Mouse (Mus musculus) neural tube, embryonic 12.5 days (tissue): ENCODE data around the gene Spsb3. TPM values are rescaled to one million over a fixed set of nuclear protein-coding genes. Genes with fewer than 3 reads are reported as not detected.
A peak's percentile ranks its signal among the peaks of the same experiment; 100 is the strongest.

Experiments
- ATAC-seq: fragments of 200-750 bp; cut with Nextera tagmentation; 2 replicates; pipeline ENCODE4 v1.8.0; 2017; ENCODE audit warnings: low read depth, mild to moderate bottlenecking, moderate TSS enrichment, moderate library complexity; ENCODE audit not compliant: low FRiP score
- H3K27ac ChIP-seq: fragments of 300-500 bp; sonication (generic); 2 replicates; pipeline ENCODE4 v1.5.1; 2016
- H3K27me3 ChIP-seq: fragments of 300-500 bp; sonication (generic); replicated peaks from 2 replicates; pipeline ENCODE4 v1.6.1; 2016; ENCODE audit warnings: mild to moderate bottlenecking
- H3K36me3 ChIP-seq: fragments of 300-500 bp; sonication (generic); 2 replicates; pipeline ENCODE4 v1.6.1; 2016; ENCODE audit warnings: mild to moderate bottlenecking
- H3K4me1 ChIP-seq: fragments of 300-500 bp; sonication (generic); 2 replicates; pipeline ENCODE4 v1.6.1; 2016
- H3K4me2 ChIP-seq: fragments of 300-500 bp; sonication (generic); replicated peaks from 2 replicates; pipeline ENCODE4 v1.6.1; 2016; ENCODE audit warnings: mild to moderate bottlenecking
- H3K4me3 ChIP-seq: fragments of 300-500 bp; sonication (generic); 2 replicates; pipeline ENCODE4 v1.5.1; 2016
- H3K9ac ChIP-seq: fragments of 300-500 bp; sonication (generic); 2 replicates; pipeline ENCODE4 v1.6.1; 2016; ENCODE audit warnings: mild to moderate bottlenecking
- H3K9me3 ChIP-seq: fragments of 300-500 bp; sonication (generic); 2 replicates; pipeline ENCODE4 v1.6.1; 2016; ENCODE audit warnings: mild to moderate bottlenecking
- WGBS: fragments of 180-500 bp; shearing (Covaris S2); methylation state at CpG from one replicate; pipeline ENCODE4 v1.1.7; 2016; 5-methylcytosine and 5-hydroxymethylcytosine counted together
- polyA plus RNA-seq: library from polyadenylated mRNA; unstranded; fragments of >200 nt; fragmentation: Nextera tagmentation; extraction: Ambion mirVana; gene quantifications from 2 replicates; pipeline ENCODE4 v1.2.1, GENCODE M21; 2016

Gene Spsb3
- polyA plus RNA-seq: 53.1 and 57.7 TPM in 2 replicates

DNA sequence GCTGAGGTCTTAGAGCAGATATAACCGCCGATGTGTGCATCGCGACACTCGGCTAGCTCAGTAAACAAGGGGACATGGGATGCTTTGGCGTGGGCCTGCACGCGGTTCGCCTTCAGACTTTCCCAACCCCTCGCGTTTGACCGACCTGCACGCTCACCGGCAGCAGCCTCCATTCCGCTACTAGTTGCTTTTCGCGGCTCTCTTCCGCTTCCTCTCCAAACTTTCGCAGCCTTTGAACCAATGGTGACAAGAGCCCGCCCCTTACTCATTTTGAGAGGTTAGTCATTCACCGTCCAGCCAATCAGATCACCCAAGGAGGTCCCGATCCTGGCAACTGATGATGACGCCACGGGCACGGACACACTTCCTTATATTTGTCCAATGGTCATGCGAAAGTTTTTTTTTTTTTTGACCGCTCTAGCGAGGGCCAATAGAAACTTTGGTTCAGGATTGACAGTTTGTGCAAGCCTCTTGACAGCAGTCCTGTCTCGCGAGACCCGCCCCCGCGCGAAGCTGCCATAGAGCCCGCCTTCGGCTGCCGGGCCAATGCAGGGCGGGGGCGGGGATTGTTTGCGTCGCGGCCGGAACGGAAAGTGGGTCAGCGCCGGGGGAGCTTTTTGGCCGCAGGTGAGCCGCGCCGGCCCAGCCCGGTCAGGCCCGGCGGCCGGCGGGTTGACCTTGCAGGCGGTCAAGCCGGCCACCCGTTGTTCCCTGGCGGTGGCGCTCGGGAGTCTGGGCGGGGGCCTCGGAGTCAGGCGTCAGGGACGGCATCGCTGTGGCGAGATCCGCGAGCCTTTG lies at the start of gene Spsb3, which contains the start of gene Nubp2:
Gene Spsb3 (plus strand): TSS at position 510 of the 798 bp plus-strand sequence.
Gene Nubp2 (minus strand): TSS at position 216 of the 798 bp plus-strand sequence.
- H3K4me2 ChIP-seq: peak within 1 kb of the TSS; percentile 97
- peaks cover 22% of the 10 kb centered on the region for H3K4me1 ChIP-seq
- H3K4me3 ChIP-seq: peak within 1 kb of the TSS; percentile 89
- peak within 1 kb of the TSS; percentile 64 for H3K27ac ChIP-seq
- ATAC-seq: peak; percentile 95
- no peaks in the 10 kb centered on the region for H3K27me3 ChIP-seq
- H3K36me3 ChIP-seq: peaks cover 42% of the 10 kb centered on the region
- peak within 1 kb of the TSS; percentile 86 for H3K9ac ChIP-seq
- no peaks in the 10 kb centered on the region for H3K9me3 ChIP-seq
- WGBS: under 1% methylated on average over 69 of the region's 69 CpGs

- no peak within 1 kb of the TSS for H3K27ac ChIP-seq
- H3K9me3 ChIP-seq: no peaks in the 10 kb centered on the region
- no peaks in the 10 kb centered on the region for H3K4me1 ChIP-seq
- ATAC-seq: no peak
- H3K36me3 ChIP-seq: no peaks in the 10 kb centered on the region
- H3K27me3 ChIP-seq: peaks cover 3% of the 10 kb centered on the region; the same call in 1 of the 2 replicates
- H3K4me2 ChIP-seq: no peak within 1 kb of the TSS
- H3K9ac ChIP-seq: no peak within 1 kb of the TSS
- WGBS: 71% methylated on average over 8 of the region's 8 CpGs
- H3K4me3 ChIP-seq: no peak within 1 kb of the TSS
Measured at GRCm38 (mm10) chr17:24839842-24840241, 46.6 kb upstream of the Spsb3 start, which contains the start of gene Hagh. TSS of gene Hagh (plus strand) at chr17:24840143.

- 67% methylated on average over 5 of the region's 5 CpGs for WGBS
- no peaks in the 10 kb centered on the region for H3K9me3 ChIP-seq
- no peaks in the 10 kb centered on the region for H3K36me3 ChIP-seq
- H3K27ac ChIP-seq: no peak overlapping the region
- H3K9ac ChIP-seq: no peak overlapping the region
- H3K4me2 ChIP-seq: no peak overlapping the region
- no peaks in the 10 kb centered on the region for H3K4me1 ChIP-seq
- no peak for ATAC-seq
- H3K4me3 ChIP-seq: no peak overlapping the region
- H3K27me3 ChIP-seq: peaks cover 3% of the 10 kb centered on the region; the same call in 1 of the 2 replicates
Measured at GRCm38 (mm10) chr17:24840341-24840740, 46.1 kb upstream of the Spsb3 start.

GRCm38 (mm10) chr17:24841133-24841532 lies 45.3 kb upstream of the Spsb3 start:
- no peaks in the 10 kb centered on the region for H3K4me1 ChIP-seq
- H3K9ac ChIP-seq: no peak overlapping the region
- H3K36me3 ChIP-seq: no peaks in the 10 kb centered on the region
- no peak overlapping the region for H3K27ac ChIP-seq
- no peak for ATAC-seq
- H3K4me3 ChIP-seq: no peak overlapping the region
- 51% methylated on average over 4 of the region's 4 CpGs for WGBS
- peaks cover 3% of the 10 kb centered on the region; the same call in 1 of the 2 replicates for H3K27me3 ChIP-seq
- H3K9me3 ChIP-seq: no peaks in the 10 kb centered on the region
- H3K4me2 ChIP-seq: no peak overlapping the region

DNA sequence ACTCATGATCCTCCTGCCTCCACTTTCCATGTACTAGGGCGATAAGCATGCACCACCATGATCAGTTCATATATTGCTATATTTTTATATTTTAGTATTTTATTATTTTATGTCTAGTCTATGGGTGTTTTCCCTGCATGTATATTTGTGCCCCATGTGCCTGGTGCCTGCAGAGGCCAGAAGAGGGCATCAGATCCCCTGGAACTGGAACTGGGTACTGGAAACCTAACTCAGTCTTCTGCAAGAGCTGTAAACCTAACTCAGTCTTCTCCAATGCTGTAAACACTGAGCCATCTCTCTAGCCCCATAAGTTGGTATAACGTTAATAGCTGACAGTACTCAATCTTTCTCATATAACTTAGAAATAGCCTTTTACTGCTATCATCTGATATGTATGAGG lies 43.8 kb upstream of the Spsb3 start:
- WGBS: 50% methylated on average over 2 of the region's 2 CpGs
- H3K4me1 ChIP-seq: no peaks in the 10 kb centered on the region
- H3K4me3 ChIP-seq: no peak overlapping the region
- no peaks in the 10 kb centered on the region for H3K36me3 ChIP-seq
- no peak overlapping the region for H3K9ac ChIP-seq
- H3K27ac ChIP-seq: no peak overlapping the region
- no peaks in the 10 kb centered on the region for H3K9me3 ChIP-seq
- no peak for ATAC-seq
- peaks cover 3% of the 10 kb centered on the region; the same call in 1 of the 2 replicates for H3K27me3 ChIP-seq
- H3K4me2 ChIP-seq: no peak overlapping the region

DNA sequence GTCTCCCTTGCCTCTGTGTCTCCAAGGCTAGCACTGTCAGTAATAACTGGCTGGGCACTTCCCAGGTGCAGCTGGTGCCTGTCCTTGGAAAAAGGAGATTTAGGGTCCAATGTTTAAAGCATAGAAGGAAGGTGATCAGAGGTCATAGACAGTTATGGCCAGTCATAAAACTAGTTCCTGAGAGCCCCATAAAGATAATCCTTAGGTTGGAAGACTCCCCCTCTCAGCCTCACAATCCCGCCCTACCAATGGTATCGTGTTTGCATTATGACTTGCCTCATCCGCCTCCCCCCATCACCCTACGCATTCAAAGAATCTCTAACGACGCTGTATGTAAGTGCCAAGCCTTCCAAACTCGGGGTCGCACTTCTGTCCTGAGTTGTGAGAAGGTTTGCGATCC lies 41.9 kb upstream of the Spsb3 start:
- Histone ChIP-seq H3K4me2 (no peak overlapping the region), H3K4me3 (no peak overlapping the region), H3K27me3 (peaks cover 3% of the 10 kb centered on the region; the same call in 1 of the 2 replicates), H3K9ac (no peak overlapping the region), H3K4me1 (peaks cover 6% of the 10 kb centered on the region; the same call in 1 of the 2 replicates), H3K9me3 (no peaks in the 10 kb centered on the region), H3K27ac (no peak overlapping the region), H3K36me3 (no peaks in the 10 kb centered on the region)
- ATAC-seq: no peak
- WGBS: 44% methylated on average over 9 of the region's 9 CpGs

DNA sequence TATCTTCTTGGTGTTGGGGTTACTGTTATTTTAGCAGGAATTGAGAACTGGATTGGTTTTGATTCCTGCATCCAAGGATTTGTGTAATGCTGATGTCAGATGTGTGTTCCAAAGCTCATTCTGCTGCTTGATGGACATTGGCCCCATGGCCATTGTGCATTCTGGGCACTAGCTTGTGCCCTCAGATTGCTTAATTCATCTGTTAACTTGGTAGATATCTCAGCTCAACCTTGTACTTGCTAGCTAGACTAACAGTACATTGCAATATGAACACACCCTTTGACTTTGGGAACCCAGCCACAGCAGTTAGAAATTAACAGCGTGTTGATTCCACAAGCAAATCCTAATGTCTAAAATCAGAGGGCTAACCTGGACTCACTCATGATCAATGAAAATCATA lies 39.1 kb upstream of the Spsb3 start:
- peaks cover 17% of the 10 kb centered on the region; the same call in 1 of the 2 replicates for H3K4me1 ChIP-seq
- ATAC-seq: no peak

DNA sequence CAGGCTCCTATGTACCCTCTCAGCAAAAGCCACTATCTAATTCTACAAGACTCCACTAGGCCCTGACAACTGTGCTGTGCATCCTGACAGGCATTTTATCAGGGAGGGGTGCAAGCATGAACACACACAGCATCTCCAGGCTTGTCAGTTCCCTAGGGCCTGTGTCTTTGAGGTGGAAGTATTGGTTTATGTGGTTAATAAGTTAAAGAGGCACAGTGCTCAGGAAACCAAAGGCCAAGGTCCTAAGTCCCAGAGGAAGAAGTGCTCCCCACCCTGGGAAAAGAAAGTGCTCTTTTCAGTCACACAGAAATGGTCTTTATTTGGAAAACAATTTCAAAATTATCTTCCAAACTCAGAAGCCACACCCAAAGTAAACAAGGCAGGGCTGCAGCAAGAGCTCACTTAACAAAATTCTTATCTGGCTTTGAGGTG lies 37.8 kb upstream of the Spsb3 start:
- H3K4me1 ChIP-seq: peaks cover 17% of the 10 kb centered on the region; the same call in 1 of the 2 replicates
- H3K4me2 ChIP-seq: peak overlapping the region; percentile 92
- no peak overlapping the region for H3K4me3 ChIP-seq

More for the DNA sequence above, 39.1 kb upstream of the Spsb3 start:
- H3K27ac ChIP-seq: no peak overlapping the region
- no peak overlapping the region for H3K9ac ChIP-seq
- H3K27me3 ChIP-seq: peaks cover 4% of the 10 kb centered on the region; the same call in 1 of the 2 replicates
- no peaks in the 10 kb centered on the region for H3K36me3 ChIP-seq
- WGBS: 98% methylated on average over 1 of the region's 1 CpGs
- no peak overlapping the region for H3K4me2 ChIP-seq
- H3K4me3 ChIP-seq: no peak overlapping the region
- no peaks in the 10 kb centered on the region for H3K9me3 ChIP-seq

DNA sequence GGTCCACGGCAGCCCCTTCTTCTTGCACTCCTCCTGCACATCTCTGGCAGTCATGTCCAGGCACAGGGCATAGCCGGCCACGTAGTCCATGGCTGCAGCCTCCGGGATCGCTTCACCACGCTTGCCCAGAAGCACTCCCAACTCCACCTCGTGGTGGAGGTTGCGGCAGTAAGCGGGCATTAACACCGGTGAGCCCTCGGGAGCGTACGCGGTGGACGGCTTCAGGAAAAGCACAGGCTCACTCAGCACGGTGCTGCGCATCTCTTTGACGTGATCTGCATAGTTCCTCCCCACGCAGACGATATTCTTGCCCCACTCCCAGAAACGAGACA lies 36.7 kb upstream of the Spsb3 start:
- Histone ChIP-seq H3K9me3 (no peaks in the 10 kb centered on the region), H3K4me2 (peak overlapping the region; percentile 92), H3K27me3 (peaks cover 4% of the 10 kb centered on the region; the same call in 1 of the 2 replicates), H3K27ac (no peak overlapping the region), H3K36me3 (peaks cover 7% of the 10 kb centered on the region), H3K4me1 (peaks cover 17% of the 10 kb centered on the region; the same call in 1 of the 2 replicates), H3K4me3 (peak overlapping the region; percentile 78), H3K9ac (peak overlapping the region; percentile 77)
- under 1% methylated on average over 21 of the region's 21 CpGs for WGBS
- ATAC-seq: peak; percentile 73

More for the DNA sequence above, 37.8 kb upstream of the Spsb3 start:
- peaks cover 5% of the 10 kb centered on the region for H3K36me3 ChIP-seq
- H3K27ac ChIP-seq: no peak overlapping the region
- H3K9ac ChIP-seq: no peak overlapping the region
- ATAC-seq: no peak
- peaks cover 4% of the 10 kb centered on the region; the same call in 1 of the 2 replicates for H3K27me3 ChIP-seq
- H3K9me3 ChIP-seq: no peaks in the 10 kb centered on the region

DNA sequence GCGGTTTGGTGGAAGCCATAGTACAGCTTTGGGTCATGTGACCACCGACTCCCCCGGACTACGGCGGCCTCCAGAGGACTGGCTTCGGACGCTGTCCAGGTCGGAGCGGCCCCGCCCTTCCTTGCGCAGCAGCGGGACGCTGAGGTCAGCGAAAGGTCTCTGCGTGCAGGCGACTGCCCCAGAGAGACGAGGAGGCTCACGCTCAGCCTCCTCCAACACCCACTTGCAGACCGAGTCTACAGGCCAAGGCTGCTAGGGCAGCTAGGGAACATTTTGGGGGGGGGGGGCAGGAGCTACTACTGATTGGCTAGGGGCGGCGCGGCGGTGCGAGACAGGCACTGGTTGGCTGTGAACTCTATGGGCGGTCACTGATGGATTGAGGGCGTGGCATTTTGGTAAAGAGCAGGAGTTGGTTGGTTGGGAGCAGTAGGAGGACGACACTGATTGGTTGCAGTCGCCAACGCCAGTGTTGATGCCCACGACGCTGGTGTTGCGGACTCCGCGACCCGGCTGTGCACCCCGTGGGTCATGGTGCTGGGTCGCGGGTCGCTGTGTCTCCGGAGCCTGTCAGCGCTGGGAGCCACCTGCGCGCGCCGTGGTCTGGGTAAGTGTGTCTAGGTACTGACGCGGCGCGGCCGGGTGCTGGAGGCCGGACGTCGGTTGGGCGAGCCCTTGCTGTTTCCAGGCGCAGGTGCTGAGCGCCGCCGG lies 36.2 kb upstream of the Spsb3 start, which contains the start of gene Fahd1:
Gene Fahd1 (minus strand): TSS at position 300 of the 708 bp plus-strand sequence.
- H3K9ac ChIP-seq: peak within 1 kb of the TSS; percentile 77
- H3K9me3 ChIP-seq: no peaks in the 10 kb centered on the region
- peak within 1 kb of the TSS; percentile 92 for H3K4me2 ChIP-seq
- peak within 1 kb of the TSS; percentile 78 for H3K4me3 ChIP-seq
- ATAC-seq: peak; percentile 100
- H3K36me3 ChIP-seq: peaks cover 7% of the 10 kb centered on the region
- H3K4me1 ChIP-seq: peaks cover 17% of the 10 kb centered on the region; the same call in 1 of the 2 replicates
- peak within 1 kb of the TSS; percentile 84 for H3K27ac ChIP-seq
- H3K27me3 ChIP-seq: peaks cover 4% of the 10 kb centered on the region; the same call in 1 of the 2 replicates
- WGBS: under 1% methylated on average over 58 of the region's 58 CpGs

GRCm38 (mm10) chr17:24850773-24851127 lies 35.7 kb upstream of the Spsb3 start:
- H3K36me3 ChIP-seq: peaks cover 7% of the 10 kb centered on the region
- no peak; the same call in 1 of the 2 replicates for ATAC-seq
- H3K4me2 ChIP-seq: peak overlapping the region; percentile 92
- peak overlapping the region; percentile 67 for H3K9ac ChIP-seq
- no peak overlapping the region; the same call in 1 of the 2 replicates for H3K27ac ChIP-seq
- H3K4me3 ChIP-seq: peak overlapping the region; percentile 78
- H3K4me1 ChIP-seq: peaks cover 17% of the 10 kb centered on the region; the same call in 1 of the 2 replicates
- peaks cover 4% of the 10 kb centered on the region; the same call in 1 of the 2 replicates for H3K27me3 ChIP-seq
- 2% methylated on average over 20 of the region's 20 CpGs for WGBS
- H3K9me3 ChIP-seq: no peaks in the 10 kb centered on the region
